Mouse (Mus musculus) hindbrain, embryonic 13.5 days (tissue): ENCODE measurements at regions not wholly inside any gene's neighbourhood (a gene's known extent, or its start where the extent isn't known, plus 50 kb on each side); places are given as distances from the start of the nearest gene placed in this dataset.

Experiments used
- ATAC-seq: fragments of 200-750 bp; cut with Nextera tagmentation; 2 replicates; pipeline ENCODE4 v1.8.0; 2017; ENCODE audit warnings: moderate TSS enrichment; ENCODE audit not compliant: low FRiP score
- H3K27ac ChIP-seq: fragments of 300-500 bp; sonication (generic); 2 replicates; pipeline ENCODE4 v1.5.1; 2015; ENCODE audit warnings: inconsistent platforms, mild to moderate bottlenecking, moderate library complexity
- H3K27me3 ChIP-seq: fragments of 300-500 bp; sonication (generic); 2 replicates; pipeline ENCODE4 v1.6.1; 2015; ENCODE audit warnings: mild to moderate bottlenecking, inconsistent platforms
- H3K36me3 ChIP-seq: fragments of 300-500 bp; sonication (generic); 2 replicates; pipeline ENCODE4 v1.6.1; 2015; ENCODE audit warnings: mild to moderate bottlenecking, inconsistent platforms
- H3K4me1 ChIP-seq: fragments of 300-500 bp; sonication (generic); replicated peaks from 2 replicates; pipeline ENCODE4 v1.6.1; 2015; ENCODE audit warnings: inconsistent platforms
- H3K4me2 ChIP-seq: fragments of 300-500 bp; sonication (generic); 2 replicates; pipeline ENCODE4 v1.6.1; 2015; ENCODE audit warnings: inconsistent platforms, mild to moderate bottlenecking, moderate library complexity
- H3K4me3 ChIP-seq: fragments of 300-500 bp; sonication (generic); 2 replicates; pipeline ENCODE4 v1.5.1; 2015; ENCODE audit warnings: mild to moderate bottlenecking, inconsistent platforms
- H3K9ac ChIP-seq: fragments of 300-500 bp; sonication (generic); 2 replicates; pipeline ENCODE4 v1.6.1; 2015; ENCODE audit warnings: mild to moderate bottlenecking, inconsistent platforms
- H3K9me3 ChIP-seq: fragments of 300-500 bp; sonication (generic); 2 replicates; pipeline ENCODE4 v1.6.1; 2016; ENCODE audit warnings: inconsistent platforms
- WGBS: fragments of 180-500 bp; shearing (Covaris S2); methylation state at CpG from one replicate; pipeline ENCODE4 v1.1.7; 2015; 5-methylcytosine and 5-hydroxymethylcytosine counted together

DNA sequence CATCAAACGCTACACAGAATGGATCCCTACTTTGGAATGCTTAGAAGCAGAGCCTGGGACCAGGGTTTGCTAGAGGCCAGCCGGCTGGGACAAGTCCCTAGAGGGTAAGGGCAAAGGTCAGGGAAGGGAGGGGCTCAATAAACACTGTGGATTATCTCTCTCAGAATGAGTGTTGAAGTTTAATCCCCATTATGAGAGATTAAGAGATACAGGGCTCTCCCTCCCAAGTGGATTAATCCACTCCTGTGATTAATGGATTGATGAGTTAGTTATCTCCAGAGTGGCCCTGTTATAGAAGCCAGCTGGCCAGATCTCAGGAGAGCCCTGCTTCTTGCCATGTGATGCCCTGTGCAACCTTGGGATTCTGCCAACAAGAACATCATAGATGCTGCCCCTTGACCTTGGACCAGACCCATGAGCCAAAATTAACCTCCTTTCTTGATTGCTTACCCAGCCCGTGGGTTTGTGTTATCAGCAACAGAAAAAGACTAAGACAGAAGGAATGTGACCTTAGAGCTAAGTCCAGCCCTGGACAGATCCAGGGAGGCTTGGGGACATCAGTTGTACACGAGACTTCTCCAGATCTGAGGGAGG is 119.6 kb upstream of the Slc22a12 start:
- no peak overlapping the region for H3K4me2 ChIP-seq
- WGBS, result 27% methylated on average over 4 of the region's 4 CpGs
- H3K9me3 ChIP-seq, result no peaks in the 10 kb centered on the region
- no peak overlapping the region for H3K27ac ChIP-seq
- H3K9ac ChIP-seq, result no peak overlapping the region
- H3K4me3 ChIP-seq, result no peak overlapping the region
- H3K4me1 ChIP-seq, result 0 out of 2 replicates have a peak, but pooled peaks cover 3% of the 10 kb centered on the region
- peaks cover 6% of the 10 kb centered on the region; the same call in 1 of the 2 replicates for H3K27me3 ChIP-seq
- H3K36me3 ChIP-seq, result no peaks in the 10 kb centered on the region
- no peak for ATAC-seq

DNA sequence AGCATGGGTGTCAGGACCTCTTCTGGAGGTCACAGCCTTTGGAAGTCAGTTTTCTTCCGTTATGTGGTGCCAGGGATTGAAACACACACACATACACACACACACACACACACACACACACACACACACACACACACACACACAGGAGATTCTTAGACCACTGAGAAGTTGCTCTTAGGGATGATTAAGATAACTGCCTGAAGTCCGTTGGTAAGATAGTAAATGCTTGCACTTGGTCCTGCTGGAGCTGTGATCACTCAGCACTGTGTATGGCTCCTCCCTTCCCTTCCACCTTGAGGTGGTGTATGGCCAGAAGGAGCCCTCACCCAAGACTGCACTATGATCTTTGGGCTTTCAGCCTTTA is 118.7 kb upstream of the Slc22a12 start:
- no peak overlapping the region for H3K27ac ChIP-seq
- peaks cover 6% of the 10 kb centered on the region; the same call in 1 of the 2 replicates for H3K27me3 ChIP-seq
- ATAC-seq, result no peak
- H3K4me2 ChIP-seq, result no peak overlapping the region
- H3K9me3 ChIP-seq, result no peaks in the 10 kb centered on the region
- no peak overlapping the region for H3K4me3 ChIP-seq
- H3K36me3 ChIP-seq, result no peaks in the 10 kb centered on the region
- no peak overlapping the region for H3K9ac ChIP-seq
- 65% methylated on average over 2 of the region's 2 CpGs for WGBS
- H3K4me1 ChIP-seq, result 0 out of 2 replicates have a peak, but pooled peaks cover 3% of the 10 kb centered on the region

DNA sequence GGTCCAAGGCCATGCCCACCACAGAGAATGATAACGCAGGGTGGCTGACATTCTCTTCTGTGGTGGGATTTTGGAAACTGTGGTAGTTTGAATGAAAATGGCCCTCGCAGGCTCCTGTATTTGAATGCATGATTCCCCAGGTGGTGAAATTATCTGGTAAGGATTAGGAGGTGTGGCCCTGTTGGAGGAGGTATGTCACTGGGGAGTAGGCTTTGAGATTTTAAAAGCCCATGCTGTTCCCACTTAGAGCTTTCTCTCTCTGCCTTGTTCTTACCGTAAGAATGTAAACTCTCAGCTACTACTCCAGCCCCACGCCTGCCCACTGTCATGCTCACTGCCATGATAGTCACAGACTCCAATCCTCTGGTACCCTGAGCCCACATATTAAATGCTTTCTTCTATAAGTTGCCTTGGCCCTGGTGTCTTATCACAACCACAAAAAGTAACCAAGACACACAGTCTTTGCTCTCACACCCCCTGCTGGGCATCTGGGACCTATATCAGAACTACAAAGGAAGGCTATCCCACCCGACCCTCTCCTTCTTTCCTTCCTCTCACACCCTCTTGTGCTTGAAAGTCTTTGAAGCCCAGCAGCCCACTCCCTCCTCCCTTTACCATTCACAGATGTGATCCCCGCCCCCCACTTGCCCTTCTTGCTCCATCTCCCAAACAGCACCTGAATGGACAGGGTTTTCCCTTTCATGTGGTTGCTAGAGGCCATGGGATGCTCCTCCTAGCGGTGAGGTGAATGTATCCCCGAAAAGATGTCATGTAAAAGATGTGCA is 118.1 kb upstream of the Slc22a12 start:
- Histone ChIP-seq H3K4me1 (0 out of 2 replicates have a peak, but pooled peaks cover 3% of the 10 kb centered on the region), H3K27ac (no peak overlapping the region), H3K4me3 (no peak overlapping the region), H3K9me3 (no peaks in the 10 kb centered on the region), H3K27me3 (peaks cover 6% of the 10 kb centered on the region; the same call in 1 of the 2 replicates), H3K4me2 (no peak overlapping the region), H3K36me3 (no peaks in the 10 kb centered on the region), H3K9ac (no peak overlapping the region)
- no peak for ATAC-seq
- 39% methylated on average over 8 of the region's 8 CpGs for WGBS

DNA sequence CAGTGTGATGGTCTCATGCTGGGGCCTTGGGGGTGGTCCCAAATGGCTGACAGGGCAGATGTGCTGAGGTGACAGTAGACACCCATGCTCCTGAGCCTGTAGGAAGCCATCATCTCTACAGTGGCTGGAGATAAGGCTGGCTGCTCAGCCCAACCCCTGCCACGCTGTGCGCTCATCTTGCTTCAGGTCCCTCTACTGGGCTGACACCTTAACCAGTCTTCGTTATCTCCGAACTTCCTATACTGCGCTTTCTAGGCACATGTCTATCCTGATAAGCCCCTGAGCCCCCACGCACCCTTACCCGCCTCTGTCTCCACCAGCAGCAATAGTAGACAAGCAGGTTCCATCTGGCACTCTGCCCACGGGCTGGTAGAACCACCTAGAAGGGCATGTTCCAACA is 117.3 kb upstream of the Slc22a12 start:
- Histone ChIP-seq H3K4me1 (0 out of 2 replicates have a peak, but pooled peaks cover 3% of the 10 kb centered on the region), H3K4me3 (no peak overlapping the region), H3K27ac (no peak overlapping the region), H3K9me3 (no peaks in the 10 kb centered on the region), H3K27me3 (peaks cover 6% of the 10 kb centered on the region; the same call in 1 of the 2 replicates), H3K9ac (no peak overlapping the region), H3K4me2 (no peak overlapping the region), H3K36me3 (no peaks in the 10 kb centered on the region)
- no peak for ATAC-seq
- WGBS, result 92% methylated on average over 8 of the region's 8 CpGs

DNA sequence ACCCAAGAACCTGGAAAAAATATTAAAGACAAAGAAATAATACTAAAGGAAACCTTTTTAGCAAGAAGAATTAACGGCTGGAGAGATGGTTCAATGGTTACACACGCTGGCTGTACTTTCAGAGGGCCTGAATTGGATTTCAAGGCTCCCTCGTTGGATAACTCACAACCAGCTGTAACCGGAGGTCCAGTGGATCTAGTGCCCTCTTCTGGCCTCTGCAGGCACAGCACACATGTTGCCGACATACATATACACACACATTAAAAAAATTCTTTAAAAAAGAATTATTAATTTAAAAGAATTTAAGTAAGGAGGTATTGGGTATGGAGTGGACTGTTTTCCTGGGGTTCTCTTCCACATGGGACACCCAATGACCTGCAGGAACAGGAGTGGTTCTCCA is 111.7 kb upstream of the Slc22a12 start:
- H3K4me3 ChIP-seq, result no peak overlapping the region
- H3K36me3 ChIP-seq, result no peaks in the 10 kb centered on the region
- H3K4me1 ChIP-seq, result peaks cover 7% of the 10 kb centered on the region; the same call in 1 of the 2 replicates
- no peaks in the 10 kb centered on the region for H3K27me3 ChIP-seq
- 87% methylated on average over 5 of the region's 5 CpGs for WGBS
- no peak overlapping the region for H3K9ac ChIP-seq
- H3K27ac ChIP-seq, result no peak overlapping the region
- H3K4me2 ChIP-seq, result no peak overlapping the region
- H3K9me3 ChIP-seq, result no peaks in the 10 kb centered on the region
- no peak for ATAC-seq

DNA sequence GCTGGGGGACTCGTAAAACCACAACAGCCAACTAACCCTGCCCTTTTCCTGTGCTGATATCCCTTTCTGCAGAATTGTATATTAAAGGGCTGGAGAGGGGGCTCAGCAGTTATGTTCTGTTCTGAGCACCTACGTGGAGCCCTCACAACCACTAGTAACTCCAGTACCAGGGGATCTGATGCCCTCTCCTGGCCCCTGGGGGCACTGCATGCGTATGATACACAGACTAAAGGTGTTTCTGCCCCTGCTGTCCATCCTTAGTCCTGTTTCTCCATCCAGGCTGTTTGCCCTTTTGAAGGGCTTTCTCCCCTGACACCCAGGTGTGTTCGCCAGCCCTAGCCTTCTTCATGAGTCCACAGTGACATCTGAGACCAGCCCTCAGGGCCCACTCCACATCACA is 109.9 kb upstream of the Slc22a12 start:
- Histone ChIP-seq H3K36me3 (no peaks in the 10 kb centered on the region), H3K4me3 (no peak overlapping the region)
- 75% methylated on average over 4 of the region's 4 CpGs for WGBS

DNA sequence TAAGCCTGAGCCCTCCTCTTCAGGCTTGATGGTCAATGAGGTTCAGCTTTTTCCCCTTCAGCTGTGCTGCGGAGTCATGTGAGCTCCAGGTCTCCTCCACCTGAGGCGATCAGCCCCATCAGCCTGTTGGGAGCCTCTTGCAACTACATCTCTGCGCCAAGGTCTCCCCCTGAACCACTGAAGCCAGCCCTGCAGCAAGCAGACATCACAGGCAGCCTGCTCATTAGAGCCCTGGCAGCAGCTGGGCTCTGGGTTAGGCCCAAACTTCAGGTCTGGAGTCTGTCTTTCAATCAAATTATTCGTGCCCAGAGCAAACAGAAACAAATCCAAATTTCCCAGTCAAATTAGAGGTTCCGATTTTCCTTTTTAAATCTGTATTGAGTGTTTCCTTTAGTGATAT is 108.4 kb upstream of the Slc22a12 start:
- Histone ChIP-seq H3K9me3 (no peaks in the 10 kb centered on the region), H3K4me1 (peaks cover 7% of the 10 kb centered on the region; the same call in 1 of the 2 replicates), H3K36me3 (no peaks in the 10 kb centered on the region), H3K27ac (peak overlapping the region; percentile 61; the same call in 1 of the 2 replicates), H3K4me2 (no peak overlapping the region), H3K9ac (no peak overlapping the region), H3K4me3 (no peak overlapping the region), H3K27me3 (no peaks in the 10 kb centered on the region)
- ATAC-seq, result no peak
- WGBS, result 67% methylated on average over 5 of the region's 5 CpGs

More for the DNA sequence above, 109.9 kb upstream of the Slc22a12 start:
- Histone ChIP-seq H3K9ac (no peak overlapping the region), H3K4me1 (peaks cover 7% of the 10 kb centered on the region; the same call in 1 of the 2 replicates), H3K9me3 (no peaks in the 10 kb centered on the region), H3K27ac (no peak overlapping the region), H3K4me2 (no peak overlapping the region), H3K27me3 (no peaks in the 10 kb centered on the region)
- no peak for ATAC-seq

DNA sequence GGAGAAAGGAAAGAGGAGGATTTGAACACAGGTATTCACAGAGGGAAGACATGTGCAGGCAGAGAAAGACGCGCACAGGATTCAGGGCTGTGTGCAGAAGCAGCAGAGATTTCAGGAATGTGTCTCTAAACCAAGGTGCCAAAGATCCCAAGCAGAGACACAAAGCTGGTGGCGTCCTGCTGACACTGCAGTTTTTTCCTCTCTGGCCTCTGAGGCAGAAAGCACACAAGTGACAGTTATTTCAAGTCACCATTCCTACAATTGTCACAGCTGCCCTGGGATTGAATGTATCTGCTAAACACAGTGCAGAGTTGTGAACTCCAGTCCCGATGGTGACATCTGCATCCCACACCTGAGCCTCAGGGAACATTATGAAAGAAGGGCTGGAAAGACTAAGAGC is 107.1 kb upstream of the Slc22a12 start:
- Histone ChIP-seq H3K36me3 (no peaks in the 10 kb centered on the region), H3K27ac (no peak overlapping the region), H3K4me2 (no peak overlapping the region), H3K9ac (no peak overlapping the region), H3K4me1 (peaks cover 10% of the 10 kb centered on the region; the same call in 1 of the 2 replicates), H3K9me3 (no peaks in the 10 kb centered on the region), H3K4me3 (no peak overlapping the region), H3K27me3 (no peaks in the 10 kb centered on the region)
- 88% methylated on average over 4 of the region's 4 CpGs for WGBS
- no peak for ATAC-seq

DNA sequence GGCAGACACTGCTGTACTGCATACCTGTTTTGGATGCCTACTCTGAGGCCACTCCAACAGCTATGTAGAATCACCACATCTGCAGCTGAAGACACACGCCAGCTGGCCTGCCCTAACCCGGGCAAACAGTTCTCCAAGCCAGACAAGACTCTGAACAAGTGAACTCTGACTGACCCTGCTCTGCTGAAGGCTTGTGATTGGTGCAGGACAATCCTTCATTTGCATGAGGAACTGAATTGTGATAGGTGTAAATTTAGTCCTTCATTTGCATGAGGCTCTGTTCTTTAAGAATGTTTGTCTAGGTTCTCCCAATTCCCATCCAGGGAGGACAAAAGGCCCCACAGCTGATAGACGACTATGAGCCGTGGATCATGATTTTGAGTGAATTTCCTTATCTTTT is 104.9 kb upstream of the Slc22a12 start:
- Histone ChIP-seq H3K36me3 (no peaks in the 10 kb centered on the region), H3K4me1 (peaks cover 10% of the 10 kb centered on the region; the same call in 1 of the 2 replicates), H3K27me3 (no peaks in the 10 kb centered on the region), H3K4me3 (no peak overlapping the region), H3K4me2 (no peak overlapping the region), H3K9ac (no peak overlapping the region), H3K9me3 (no peaks in the 10 kb centered on the region), H3K27ac (no peak overlapping the region)
- ATAC-seq, result no peak
- 90% methylated on average over 4 of the region's 4 CpGs for WGBS

DNA sequence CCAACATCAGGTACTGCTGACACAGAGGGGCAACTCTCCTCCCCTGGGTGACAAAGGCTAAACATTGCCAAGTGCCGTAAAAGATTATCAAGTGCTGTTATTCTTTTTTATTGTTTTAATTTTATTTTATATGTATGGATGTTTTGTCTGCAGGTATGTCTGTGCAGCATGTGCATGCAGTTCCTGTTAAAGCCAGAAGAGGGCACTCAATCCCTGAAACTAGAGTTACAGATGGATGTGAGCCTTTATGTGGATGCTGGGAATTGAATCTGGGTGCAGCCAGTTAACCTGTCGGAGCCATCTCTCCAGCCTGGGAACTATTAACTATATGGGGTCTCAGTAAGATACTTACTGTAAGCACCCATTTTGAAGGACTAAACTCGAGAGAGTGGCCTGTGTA is 104.4 kb upstream of the Slc22a12 start:
- Histone ChIP-seq H3K27ac (no peak overlapping the region), H3K36me3 (no peaks in the 10 kb centered on the region), H3K9ac (no peak overlapping the region), H3K4me2 (no peak overlapping the region), H3K27me3 (no peaks in the 10 kb centered on the region), H3K9me3 (no peaks in the 10 kb centered on the region), H3K4me1 (peaks cover 10% of the 10 kb centered on the region; the same call in 1 of the 2 replicates), H3K4me3 (no peak overlapping the region)
- WGBS, result 93% methylated on average over 3 of the region's 3 CpGs
- no peak for ATAC-seq

DNA sequence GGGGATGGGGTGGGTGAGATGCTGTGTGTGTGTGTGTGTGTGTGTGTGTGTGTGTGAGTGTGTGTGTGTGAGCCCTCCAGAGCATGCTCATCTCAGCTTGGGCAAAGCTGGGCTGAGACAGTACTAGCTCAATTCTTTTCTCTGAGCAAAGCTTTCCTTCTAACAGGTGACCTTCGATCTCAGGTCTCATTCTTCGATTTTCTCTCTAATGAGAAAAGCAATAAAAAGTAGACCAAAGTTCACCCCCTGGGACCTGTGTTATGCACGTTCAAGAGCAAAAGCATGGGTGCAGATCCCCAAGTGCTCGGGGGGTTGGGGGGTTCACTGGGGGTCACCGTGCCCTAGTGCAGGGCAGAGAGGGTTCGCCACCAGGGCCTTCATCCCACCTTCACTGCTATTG is 103.1 kb upstream of the Slc22a12 start:
- Histone ChIP-seq H3K4me2 (no peak overlapping the region), H3K9me3 (no peaks in the 10 kb centered on the region), H3K27me3 (no peaks in the 10 kb centered on the region), H3K4me1 (peaks cover 6% of the 10 kb centered on the region; the same call in 1 of the 2 replicates), H3K36me3 (no peaks in the 10 kb centered on the region), H3K9ac (no peak overlapping the region), H3K27ac (no peak overlapping the region), H3K4me3 (no peak overlapping the region)
- ATAC-seq, result no peak
- WGBS, result 92% methylated on average over 6 of the region's 6 CpGs

DNA sequence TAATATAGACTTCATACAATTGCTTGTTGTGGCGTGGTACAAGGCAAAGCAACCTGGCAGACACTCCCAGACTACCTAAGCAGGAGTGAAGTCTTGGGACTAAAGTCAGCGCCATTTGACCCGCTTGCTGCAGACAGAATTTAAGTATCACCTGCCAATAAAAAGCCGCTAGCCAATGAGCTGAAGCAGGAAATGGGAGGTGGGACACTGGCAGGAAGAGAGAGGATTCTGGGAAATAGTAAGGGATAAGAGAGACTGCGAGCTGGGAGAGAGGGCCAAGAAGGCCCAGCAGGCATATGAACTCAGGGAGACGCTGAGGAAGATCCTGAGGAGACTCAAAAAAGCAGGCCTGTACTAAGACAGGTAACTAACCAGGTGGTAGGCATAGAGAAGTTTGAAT is 102.0 kb upstream of the Slc22a12 start:
- WGBS, result 88% methylated on average over 6 of the region's 6 CpGs
- Histone ChIP-seq H3K4me3 (no peak overlapping the region), H3K4me2 (no peak overlapping the region), H3K27me3 (no peaks in the 10 kb centered on the region), H3K4me1 (0 out of 2 replicates have a peak, but pooled peaks cover 3% of the 10 kb centered on the region), H3K9me3 (no peaks in the 10 kb centered on the region), H3K9ac (no peak overlapping the region), H3K27ac (no peak overlapping the region), H3K36me3 (no peaks in the 10 kb centered on the region)
- no peak for ATAC-seq
